Mouse (Mus musculus): ENCODE measurements around the gene Prkn.

Prkn gene

DNA sequence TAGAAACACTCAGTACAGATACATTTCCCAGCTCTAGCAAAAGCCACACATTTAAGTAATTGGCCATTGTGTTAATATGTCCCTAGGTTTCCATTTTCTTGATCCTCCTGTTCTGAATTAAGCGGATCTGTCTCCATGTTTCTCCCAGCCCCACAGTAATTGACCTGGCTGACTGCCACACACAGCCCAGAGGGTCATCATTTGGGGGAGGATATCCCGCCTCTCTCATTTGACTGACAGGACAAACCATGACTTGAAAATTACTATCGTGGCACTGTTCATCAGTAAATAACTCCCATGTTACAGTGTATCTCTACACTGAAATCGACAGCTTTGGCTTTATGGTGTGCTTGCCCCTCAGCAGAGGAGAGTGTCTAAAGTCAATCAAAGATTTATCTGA, 146.9 kb downstream of the Prkn start:
- no peak for DNase-seq (ENCODE audit: low spot score)

DNA sequence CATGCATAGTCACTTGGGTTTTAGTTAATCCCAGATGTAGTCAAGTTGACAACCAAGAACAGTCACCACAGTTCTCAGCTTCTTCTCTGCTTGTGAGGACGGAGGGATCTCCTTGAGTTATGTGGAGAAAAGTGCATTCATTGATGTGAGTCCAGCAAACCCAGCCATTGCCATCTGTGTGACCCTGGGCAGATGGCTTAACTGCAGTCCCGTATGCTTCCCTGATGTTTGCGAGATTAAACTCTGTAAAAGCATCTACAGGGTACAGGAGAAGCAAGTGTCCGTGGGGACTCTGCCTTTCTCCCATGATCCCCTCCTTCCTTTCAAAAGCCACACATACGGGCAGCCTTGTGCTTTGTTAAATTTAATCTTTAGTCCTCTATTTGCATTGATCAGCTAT, 157.1 kb downstream of the Prkn start:
- no peak for DNase-seq (ENCODE audit: low spot score)

GRCm38 (mm10) chr17:11023371-11023770, 183.2 kb downstream of the Prkn start:
- no peak for DNase-seq (ENCODE audit: low spot score)

DNA sequence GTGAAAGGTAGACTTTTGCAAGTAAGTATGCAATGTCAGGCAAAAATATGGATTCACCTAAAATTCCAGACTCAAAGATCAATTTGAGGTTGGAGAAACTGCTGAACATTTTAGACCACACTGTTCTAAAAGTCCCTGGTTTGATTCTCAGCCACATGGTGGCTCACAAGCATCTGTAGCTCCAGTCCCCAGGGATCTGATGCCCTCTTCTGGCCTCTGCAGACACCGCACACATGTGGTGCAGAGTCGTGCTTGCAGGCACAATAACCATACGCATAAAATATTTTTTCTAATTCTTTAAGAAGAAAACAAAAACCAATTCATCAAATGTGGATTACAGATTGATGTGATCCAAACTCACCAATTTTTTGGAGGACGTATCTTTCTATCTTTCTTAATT, 189.2 kb downstream of the Prkn start:
- no peak for DNase-seq (ENCODE audit: low spot score)

- no peak for DNase-seq (ENCODE audit: low spot score)
Measured at GRCm38 (mm10) chr17:11030936-11031335, 190.8 kb downstream of the Prkn start.

GRCm38 (mm10) chr17:11032366-11032765, 192.2 kb downstream of the Prkn start:
- DNase-seq (ENCODE audit: low spot score): no peak

- no peak for DNase-seq (ENCODE audit: low spot score)
Measured at GRCm38 (mm10) chr17:11033594-11033993, 193.4 kb downstream of the Prkn start.

GRCm38 (mm10) chr17:11038272-11038671, 198.1 kb downstream of the Prkn start:
- no peak for DNase-seq (ENCODE audit: low spot score)

- DNase-seq (ENCODE audit: low spot score): no peak
Measured at GRCm38 (mm10) chr17:11058986-11059385, 218.8 kb downstream of the Prkn start.

GRCm38 (mm10) chr17:11067076-11067703, 227.0 kb downstream of the Prkn start:
- no peak for DNase-seq (ENCODE audit: low spot score)

DNA sequence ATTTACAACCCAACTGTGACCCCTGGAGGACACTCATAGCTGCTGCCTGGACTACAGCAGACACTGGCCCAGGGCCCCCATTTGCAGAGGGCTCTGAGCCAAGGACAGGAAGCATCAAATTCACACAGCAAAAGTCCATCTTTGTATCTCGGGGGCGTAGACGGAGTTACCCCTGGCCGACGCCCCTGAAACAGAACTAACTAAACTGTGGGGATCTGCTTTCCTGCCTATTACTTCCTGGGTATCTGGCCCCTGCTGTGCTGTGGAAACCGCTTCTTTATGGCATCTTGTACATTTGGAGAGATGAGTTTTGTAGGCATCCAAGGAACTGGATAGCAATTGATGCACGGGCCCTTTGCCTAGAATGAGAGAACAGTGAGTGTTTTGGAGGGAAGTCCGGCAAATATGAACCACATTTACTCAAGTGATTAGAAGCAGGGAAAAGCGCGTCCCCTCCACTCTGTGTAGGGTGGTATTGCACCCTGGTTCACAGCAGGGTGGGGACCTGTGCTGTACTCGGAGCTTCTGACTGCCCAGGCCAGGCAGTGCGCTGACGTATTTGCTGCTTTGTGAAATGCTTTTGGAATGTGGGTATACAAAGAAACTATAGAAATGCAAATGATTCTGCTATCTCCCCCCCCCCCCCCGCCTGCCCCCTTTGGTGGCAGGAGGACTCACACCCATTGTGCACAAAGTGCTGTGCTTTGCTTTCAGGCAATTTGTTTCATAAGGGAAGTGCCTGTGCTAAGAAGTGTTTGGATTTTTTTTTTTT, 227.7 kb downstream of the Prkn start:
- peak; percentile 3 for DNase-seq (ENCODE audit: low spot score)

DNA sequence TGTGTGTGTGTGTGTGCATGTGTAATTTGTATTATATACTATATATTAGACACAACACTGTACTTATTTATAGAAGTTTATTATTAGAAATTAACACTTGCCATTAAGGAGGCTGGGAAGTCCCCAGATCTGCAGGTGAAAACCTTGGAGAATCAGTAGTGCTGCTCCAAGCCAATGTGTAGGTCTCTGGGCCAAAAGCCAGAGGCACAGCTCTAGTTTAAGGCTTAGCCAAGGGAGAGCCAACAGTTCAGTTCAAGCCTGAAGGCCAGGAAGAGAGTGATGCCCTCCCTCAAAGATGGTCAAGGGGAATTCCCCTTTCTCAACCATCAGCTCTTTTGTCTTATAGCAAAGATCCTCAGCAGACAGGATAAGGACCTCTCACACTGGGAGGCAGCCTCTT, 230.8 kb downstream of the Prkn start:
- DNase-seq (ENCODE audit: low spot score): no peak

- no peak for DNase-seq (ENCODE audit: low spot score)
Measured at GRCm38 (mm10) chr17:11076319-11076903, 236.2 kb downstream of the Prkn start.

DNA sequence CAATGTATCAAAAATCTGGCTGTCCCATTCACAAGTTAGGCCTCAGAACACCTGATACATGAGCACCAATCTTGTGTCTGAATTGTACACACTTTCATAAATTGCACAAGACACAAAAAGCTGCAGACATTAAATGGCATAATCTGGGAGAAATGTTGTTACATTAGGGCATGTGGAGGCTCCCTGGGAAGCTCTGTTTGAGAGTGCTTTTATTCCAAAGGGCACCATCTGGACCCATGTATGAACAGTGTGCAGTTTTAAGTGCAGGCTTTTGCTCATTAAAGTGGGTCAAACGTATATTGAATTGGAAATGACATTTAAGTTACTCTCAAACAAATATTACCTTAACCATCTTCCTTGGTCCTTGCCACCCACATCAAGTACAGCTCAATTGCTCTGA, 246.3 kb downstream of the Prkn start:
- DNase-seq (ENCODE audit: low spot score): no peak

GRCm38 (mm10) chr17:11087088-11087487, 246.9 kb downstream of the Prkn start:
- DNase-seq (ENCODE audit: low spot score): no peak

GRCm38 (mm10) chr17:11087823-11088222, 247.6 kb downstream of the Prkn start:
- no peak for DNase-seq (ENCODE audit: low spot score)

DNA sequence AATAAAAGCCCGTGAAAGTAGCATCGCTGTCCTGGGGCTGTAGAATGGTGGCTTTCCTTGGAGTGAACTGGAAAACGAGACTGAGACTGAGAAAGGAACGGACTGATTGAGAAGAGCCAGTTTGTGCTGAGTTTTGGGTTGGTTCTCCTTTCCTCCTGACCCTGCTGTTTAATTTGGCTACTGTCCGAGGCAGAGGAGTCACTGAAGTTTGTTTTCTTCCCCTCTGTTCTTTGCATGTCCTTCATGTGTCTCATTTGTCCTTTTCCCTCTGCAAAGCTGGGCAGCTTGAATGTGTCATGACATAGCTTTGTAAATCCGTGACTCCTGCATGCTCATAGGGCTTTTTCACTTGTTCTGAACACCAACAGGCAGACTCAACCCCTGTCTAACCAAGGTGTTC, 249.2 kb downstream of the Prkn start:
- no peak for DNase-seq (ENCODE audit: low spot score)

DNA sequence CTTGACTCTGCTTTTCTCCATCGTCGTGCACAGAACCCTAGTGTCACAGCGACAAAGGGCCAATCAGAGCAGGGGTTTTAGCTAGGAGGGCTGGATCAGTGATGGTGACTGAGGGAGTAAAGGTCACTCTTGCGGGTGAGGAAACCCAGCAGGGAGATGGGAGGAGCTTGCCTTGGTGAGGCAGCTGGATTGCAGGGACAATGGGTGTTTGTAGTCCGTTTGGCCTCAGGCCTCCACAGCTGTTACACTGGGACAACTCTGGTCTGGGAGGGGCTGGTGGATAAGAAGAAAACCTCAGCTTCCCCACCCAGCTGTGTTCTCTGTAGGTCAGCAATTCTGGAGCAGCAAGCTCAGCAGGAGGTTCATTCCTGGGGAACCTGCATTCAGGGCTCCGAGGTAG, 252.7 kb downstream of the Prkn start:
- DNase-seq (ENCODE audit: low spot score): no peak

GRCm38 (mm10) chr17:11093321-11093720, 253.1 kb downstream of the Prkn start:
- DNase-seq (ENCODE audit: low spot score): no peak

DNA sequence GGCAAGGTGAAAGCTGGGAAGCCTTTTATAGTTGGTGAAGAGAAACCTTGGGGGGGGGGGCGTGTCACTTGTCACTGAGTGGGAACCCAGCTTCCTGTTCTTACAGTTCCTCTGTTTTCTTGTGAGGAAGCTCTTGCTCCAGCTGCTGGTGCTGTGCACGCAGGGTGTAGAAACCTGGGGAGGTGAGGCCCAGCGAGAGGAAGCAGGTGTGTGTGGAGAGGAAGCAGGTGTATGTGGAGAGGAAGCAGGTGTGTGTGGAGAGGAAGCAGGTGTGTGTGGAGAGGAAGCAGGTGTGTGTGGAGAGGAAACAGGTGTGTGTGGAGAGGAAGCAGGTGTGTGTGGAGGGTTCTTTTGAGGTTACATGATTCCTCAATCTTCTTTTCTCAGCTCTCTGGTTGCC, 266.8 kb downstream of the Prkn start:
- no peak for DNase-seq (ENCODE audit: low spot score)

GRCm38 (mm10) chr17:11107916-11108315, 267.7 kb downstream of the Prkn start:
- no peak for DNase-seq (ENCODE audit: low spot score)

DNA sequence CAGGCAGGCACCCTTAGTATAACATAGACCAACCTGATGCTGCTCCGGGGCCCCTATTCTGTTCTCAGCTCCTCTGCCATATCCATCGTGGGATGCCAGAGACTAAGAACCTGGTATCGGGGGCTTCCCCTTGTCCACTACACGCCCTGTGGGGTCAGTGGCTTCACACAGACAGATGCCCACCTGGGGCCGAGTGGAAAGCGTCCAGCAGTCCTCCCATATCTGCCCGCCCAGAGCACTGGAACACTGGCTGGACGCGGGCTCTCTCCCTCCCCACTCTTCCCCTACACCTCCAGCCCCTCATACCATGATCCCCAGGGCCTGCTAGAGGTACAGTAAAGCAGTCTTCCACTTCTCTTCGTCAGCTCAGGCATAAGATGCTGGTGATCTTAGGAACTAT, 277.3 kb downstream of the Prkn start:
- DNase-seq (ENCODE audit: low spot score): no peak

GRCm38 (mm10) chr17:11124048-11124447, 283.9 kb downstream of the Prkn start:
- no peak for DNase-seq (ENCODE audit: low spot score)

- DNase-seq (ENCODE audit: low spot score): no peak
Measured at GRCm38 (mm10) chr17:11127217-11127616, 287.0 kb downstream of the Prkn start.

Data from ovary, postnatal 10 days (tissue).